Mouse (Mus musculus) limb, embryonic 11.5 days (tissue): ENCODE data around the gene Nr1h3. TPM values are rescaled to one million over a fixed set of nuclear protein-coding genes. Genes with fewer than 3 reads are reported as not detected.
A peak's percentile ranks its signal among the peaks of the same experiment; 100 is the strongest.

Experiments used
- ATAC-seq: fragments of 200-750 bp; cut with Nextera tagmentation; 2 replicates; pipeline ENCODE4 v1.8.0; 2017; ENCODE audit warnings: low read depth; ENCODE audit not compliant: insufficient number of reproducible peaks, low FRiP score, low TSS enrichment
- DNase-seq: peaks from one replicate; pipeline ENCODE4 v3.0.0-alpha.2; 2015; ENCODE audit warnings: low spot score
- H3K27ac ChIP-seq: fragments of 300-500 bp; sonication (generic); replicated peaks from 2 replicates; pipeline ENCODE4 v1.5.1; 2014; ENCODE audit warnings: low read depth, mild to moderate bottlenecking, low read length
- H3K27me3 ChIP-seq: fragments of 300-500 bp; sonication (generic); 2 replicates; pipeline ENCODE4 v1.6.1; 2014; ENCODE audit warnings: mild to moderate bottlenecking, low read length, mixed read lengths; ENCODE audit not compliant: control insufficient read depth, insufficient read depth
- H3K36me3 ChIP-seq: fragments of 300-500 bp; sonication (generic); 2 replicates; pipeline ENCODE4 v1.6.1; 2014; ENCODE audit warnings: mild to moderate bottlenecking, low read length, moderate library complexity, mixed read lengths; ENCODE audit not compliant: control insufficient read depth, insufficient read depth
- H3K4me1 ChIP-seq: fragments of 300-500 bp; sonication (generic); 2 replicates; pipeline ENCODE4 v1.6.1; 2014; ENCODE audit warnings: low read length, mixed read lengths; ENCODE audit not compliant: control insufficient read depth, insufficient read depth
- H3K4me2 ChIP-seq: fragments of 300-500 bp; sonication (generic); 2 replicates; pipeline ENCODE4 v1.6.1; 2014; ENCODE audit warnings: low read depth, mild to moderate bottlenecking, moderate library complexity; ENCODE audit not compliant: severe bottlenecking
- H3K4me3 ChIP-seq: fragments of 300-500 bp; sonication (generic); 2 replicates; pipeline ENCODE4 v1.5.1; 2014; ENCODE audit warnings: low read depth, low read length
- H3K9ac ChIP-seq: fragments of 300-500 bp; sonication (generic); 2 replicates; pipeline ENCODE4 v1.6.1; 2014; ENCODE audit warnings: mild to moderate bottlenecking, low read length
- H3K9me3 ChIP-seq: fragments of 300-500 bp; sonication (generic); 2 replicates; pipeline ENCODE4 v1.6.1; 2016; ENCODE audit warnings: low read length; ENCODE audit not compliant: control insufficient read depth
- WGBS: fragments of 180-500 bp; shearing (Covaris S2); extraction: QIAGEN DNeasy Blood & Tissue Kit; methylation state at CpG from one replicate; pipeline ENCODE4 v1.1.7; 2014; 5-methylcytosine and 5-hydroxymethylcytosine counted together
- polyA plus RNA-seq: library from polyadenylated mRNA; unstranded; fragments of >200 nt; fragmentation: Nextera tagmentation; extraction: Ambion mirVana; gene quantifications from 2 replicates; pipeline ENCODE4 v1.2.1, GENCODE M21; 2014

Gene Nr1h3
- polyA plus RNA-seq, 1 experiment from 2014 or later: 2.0 TPM

DNA sequence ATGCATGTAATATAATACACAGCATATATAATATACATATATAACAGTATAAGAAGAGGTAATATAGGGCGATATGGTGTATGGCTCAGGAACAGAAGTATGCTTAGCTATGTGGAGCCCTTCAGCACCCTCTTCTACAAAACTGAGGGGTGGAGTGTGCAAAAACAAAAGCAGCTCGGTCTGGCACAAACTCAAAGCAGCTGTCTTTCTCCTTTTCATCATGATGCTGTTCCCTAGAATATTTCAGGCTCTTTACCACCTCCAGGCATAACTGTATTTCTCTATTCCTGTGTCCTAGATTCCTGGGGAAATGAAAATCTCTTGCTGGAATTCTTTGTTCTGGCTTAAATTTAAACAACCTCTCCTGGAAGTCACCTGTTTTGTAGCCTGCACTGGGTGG, 27.1 kb upstream of the Nr1h3 start:
- WGBS: 75% methylated on average over 2 of the region's 2 CpGs
- no peak overlapping the region for H3K9ac ChIP-seq
- ATAC-seq: no peak
- no peaks in the 10 kb centered on the region for H3K4me1 ChIP-seq
- no peaks in the 10 kb centered on the region for H3K27me3 ChIP-seq
- no peak overlapping the region for H3K4me3 ChIP-seq
- no peaks in the 10 kb centered on the region for H3K36me3 ChIP-seq
- no peaks in the 10 kb centered on the region for H3K9me3 ChIP-seq
- no peak overlapping the region for H3K4me2 ChIP-seq
- no peak overlapping the region for H3K27ac ChIP-seq
- DNase-seq: no peak

DNA sequence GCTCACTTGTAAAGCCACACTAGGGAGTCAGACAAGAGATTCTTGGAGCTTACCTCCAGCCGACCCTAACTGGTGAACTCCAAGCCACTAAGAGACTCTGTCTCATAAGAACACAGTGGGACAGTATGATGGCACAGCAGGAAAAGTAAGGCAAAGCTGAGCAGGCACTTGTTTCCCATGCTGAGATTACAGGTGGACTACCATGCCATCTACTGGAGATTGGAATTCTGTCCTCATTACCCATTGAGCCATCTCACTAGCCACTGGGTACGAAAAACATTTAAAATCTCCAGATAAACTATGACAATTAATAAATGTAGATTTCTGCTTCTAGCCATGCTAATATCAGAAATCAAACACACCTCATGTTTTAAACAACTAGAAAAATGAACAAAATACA, 21.0 kb upstream of the Nr1h3 start:
- Histone ChIP-seq H3K4me1 (no peaks in the 10 kb centered on the region), H3K36me3 (no peaks in the 10 kb centered on the region), H3K9ac (no peak overlapping the region), H3K27ac (no peak overlapping the region), H3K27me3 (no peaks in the 10 kb centered on the region), H3K4me3 (no peak overlapping the region), H3K4me2 (no peak overlapping the region), H3K9me3 (no peaks in the 10 kb centered on the region)
- ATAC-seq (no peak), DNase-seq (no peak)
- WGBS: 79% methylated on average over 2 of the region's 2 CpGs

DNA sequence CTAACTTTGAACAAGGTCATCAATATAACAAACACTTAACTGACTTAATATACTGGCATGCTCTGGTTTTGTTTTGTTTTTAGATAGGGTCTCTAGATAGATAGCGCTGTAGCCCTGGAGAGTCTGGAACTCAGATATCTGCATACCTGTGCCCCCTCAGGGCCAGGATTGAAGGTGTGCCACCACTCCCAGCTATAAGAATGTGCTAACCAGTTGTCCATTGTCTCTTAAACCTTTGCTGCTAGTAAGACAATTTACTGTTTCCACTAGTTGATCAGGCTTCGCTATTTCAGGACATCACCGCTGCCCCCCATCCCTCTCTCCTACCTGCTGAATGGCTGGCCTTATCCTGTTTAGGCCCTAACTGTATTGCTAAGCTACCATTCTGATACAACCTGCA, 17.9 kb upstream of the Nr1h3 start:
- Histone ChIP-seq H3K9me3 (no peaks in the 10 kb centered on the region), H3K4me2 (no peak overlapping the region), H3K27me3 (no peaks in the 10 kb centered on the region), H3K36me3 (no peaks in the 10 kb centered on the region), H3K27ac (no peak overlapping the region), H3K4me1 (no peaks in the 10 kb centered on the region), H3K4me3 (no peak overlapping the region), H3K9ac (no peak overlapping the region)
- ATAC-seq: no peak
- WGBS: over 99% methylated on average over 3 of the region's 3 CpGs
- DNase-seq: no peak

DNA sequence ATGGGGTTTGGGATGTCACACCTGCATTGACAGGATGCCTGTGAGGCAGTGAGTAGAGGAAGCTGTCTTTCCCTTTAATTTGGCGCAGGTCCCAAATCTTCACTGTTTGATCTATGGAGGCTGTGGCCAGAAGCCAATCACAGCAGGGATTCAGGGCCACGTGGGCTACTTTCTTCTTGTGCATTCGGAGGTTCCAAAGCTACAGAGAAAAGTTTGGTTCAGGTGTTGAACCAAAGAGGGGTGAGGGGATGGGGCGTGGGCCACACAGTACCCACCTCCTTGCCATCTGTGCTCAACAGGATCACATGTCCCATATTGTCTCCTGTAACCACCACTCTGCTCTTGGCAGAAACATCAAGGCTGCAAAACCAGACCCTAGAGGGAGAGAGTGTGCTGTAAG, 14.4 kb upstream of the Nr1h3 start:
- Histone ChIP-seq H3K9me3 (no peaks in the 10 kb centered on the region), H3K4me2 (no peak overlapping the region), H3K27me3 (no peaks in the 10 kb centered on the region), H3K9ac (no peak overlapping the region), H3K4me3 (no peak overlapping the region), H3K36me3 (peaks cover 4% of the 10 kb centered on the region; the same call in 1 of the 2 replicates), H3K27ac (no peak overlapping the region), H3K4me1 (no peaks in the 10 kb centered on the region)
- 79% methylated on average over 4 of the region's 4 CpGs for WGBS
- DNase-seq: no peak
- ATAC-seq: no peak

DNA sequence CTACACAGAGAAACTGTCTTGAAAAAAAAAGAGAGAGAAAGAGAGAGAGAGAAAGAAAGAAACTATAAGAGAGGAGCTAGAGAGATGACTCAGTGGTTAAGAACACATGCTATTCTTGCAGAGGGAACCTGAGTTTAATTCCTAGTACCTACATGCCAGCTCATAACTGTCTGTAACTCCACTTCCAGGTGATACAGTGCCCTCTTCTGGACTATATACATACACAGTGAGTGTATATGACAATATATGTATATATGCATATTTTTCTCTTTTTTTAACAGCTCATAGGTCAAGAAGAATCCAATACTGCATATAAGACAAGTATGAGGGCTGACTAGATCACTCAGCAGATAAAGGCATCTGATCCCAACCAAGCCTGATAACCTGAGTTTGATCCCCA, 10.7 kb upstream of the Nr1h3 start:
- DNase-seq: no peak
- H3K36me3 ChIP-seq: peaks cover 14% of the 10 kb centered on the region; the same call in 1 of the 2 replicates

DNA sequence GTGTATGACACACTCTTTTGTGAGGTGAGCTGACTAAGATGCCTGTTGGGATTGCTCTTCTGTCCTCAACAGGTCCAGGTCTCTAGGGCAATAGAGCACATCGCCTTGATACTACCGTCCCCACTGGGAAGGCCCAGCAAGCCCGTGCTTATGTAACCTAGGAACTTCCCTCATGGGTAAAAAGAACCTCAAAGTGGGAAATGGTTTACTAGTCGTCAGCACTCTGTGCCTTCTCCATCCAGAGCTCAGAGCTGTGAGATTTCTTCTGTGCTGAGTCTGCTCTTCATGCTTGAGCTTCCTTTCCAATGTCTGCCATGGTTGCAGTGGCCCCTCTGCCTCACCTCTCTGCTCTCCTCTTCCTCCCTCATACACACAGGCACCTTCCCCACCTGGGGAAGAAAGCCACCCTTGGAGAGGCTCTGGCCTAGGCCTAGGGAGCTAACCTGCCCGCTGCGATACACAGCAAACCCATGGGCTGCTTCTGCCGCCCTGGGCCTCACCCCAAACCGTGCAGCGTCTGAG, 3.7 kb upstream of the Nr1h3 start:
- H3K27me3 ChIP-seq: no peaks in the 10 kb centered on the region
- H3K27ac ChIP-seq: no peak overlapping the region
- ATAC-seq (no peak), DNase-seq (no peak)
- H3K36me3 ChIP-seq: peaks cover 23% of the 10 kb centered on the region; the same call in 1 of the 2 replicates
- no peaks in the 10 kb centered on the region for H3K9me3 ChIP-seq
- no peak overlapping the region for H3K4me2 ChIP-seq
- no peak overlapping the region for H3K4me3 ChIP-seq
- H3K4me1 ChIP-seq: peaks cover 6% of the 10 kb centered on the region
- 89% methylated on average over 9 of the region's 9 CpGs for WGBS
- H3K9ac ChIP-seq: no peak overlapping the region

More for the DNA sequence above, 10.7 kb upstream of the Nr1h3 start:
- ATAC-seq: no peak
- Histone ChIP-seq H3K27ac (no peak overlapping the region), H3K27me3 (no peaks in the 10 kb centered on the region), H3K4me3 (no peak overlapping the region), H3K4me1 (no peaks in the 10 kb centered on the region), H3K9ac (no peak overlapping the region), H3K4me2 (no peak overlapping the region), H3K9me3 (no peaks in the 10 kb centered on the region)

DNA sequence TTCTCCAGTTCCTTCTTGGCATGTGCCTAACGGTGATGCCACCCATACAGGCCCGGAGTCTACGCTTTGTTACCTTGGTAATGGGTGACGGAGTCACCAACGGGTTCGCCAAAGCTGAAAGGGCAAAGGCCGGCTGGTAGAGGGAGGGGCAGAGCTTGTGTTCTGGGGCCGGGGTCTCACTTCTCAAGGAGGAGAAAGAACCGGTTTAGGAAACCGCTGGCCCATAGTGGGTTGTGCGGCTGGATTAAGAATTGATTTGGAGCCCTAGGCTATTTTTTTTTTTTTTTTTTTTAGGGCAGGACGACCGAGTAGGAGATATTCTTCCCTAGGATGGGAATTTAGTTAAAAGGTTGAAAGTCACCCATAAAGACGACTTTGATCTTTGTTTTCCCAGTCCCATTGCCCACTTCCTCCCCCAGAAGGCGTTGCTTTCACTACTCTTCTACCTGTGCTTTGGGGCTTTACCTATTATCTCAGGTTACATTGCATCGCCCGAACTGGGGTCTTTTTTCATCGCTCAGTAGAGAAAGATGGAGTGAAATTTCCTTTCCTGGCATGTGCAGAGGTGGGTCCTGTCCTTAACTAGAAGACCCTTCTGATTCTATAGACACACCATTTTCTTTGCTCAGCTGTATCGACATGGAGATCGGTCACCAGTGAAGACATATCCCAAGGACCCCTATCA, 480 bp upstream of the Nr1h3 start:
- Histone ChIP-seq H3K4me2 (peak overlapping the region; percentile 55), H3K27me3 (no peaks in the 10 kb centered on the region), H3K4me3 (peak overlapping the region; percentile 56), H3K4me1 (peaks cover 6% of the 10 kb centered on the region), H3K27ac (peak overlapping the region; percentile 48), H3K36me3 (peaks cover 11% of the 10 kb centered on the region; the same call in 1 of the 2 replicates), H3K9ac (peak overlapping the region; percentile 62), H3K9me3 (no peaks in the 10 kb centered on the region)
- DNase-seq: no peak
- 12% methylated on average over 20 of the region's 20 CpGs for WGBS
- peak; percentile 52; the same call in 1 of the 2 replicates for ATAC-seq

DNA sequence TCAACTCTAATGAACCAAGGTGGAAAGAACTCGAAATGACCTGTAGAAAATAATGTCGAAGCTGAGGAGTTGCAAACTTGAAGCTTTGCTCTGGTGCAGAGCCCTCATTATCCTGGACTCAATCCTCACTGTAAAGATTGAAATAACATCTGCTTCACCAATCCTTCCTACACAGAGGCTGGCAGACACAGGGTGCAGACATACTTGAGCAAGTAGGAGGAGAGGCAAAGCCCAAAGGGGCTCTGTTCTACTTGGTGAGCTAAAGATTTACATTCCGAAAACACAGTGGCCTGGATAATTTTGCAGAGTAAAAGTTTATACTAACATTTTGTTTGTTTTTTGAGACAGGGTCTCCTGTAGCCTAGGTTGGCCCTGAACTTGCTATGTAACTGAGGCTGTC, 3.7 kb downstream of the Nr1h3 start:
- H3K4me1 ChIP-seq: peaks cover 9% of the 10 kb centered on the region
- DNase-seq: no peak
- WGBS: 93% methylated on average over 3 of the region's 3 CpGs
- H3K27me3 ChIP-seq: no peaks in the 10 kb centered on the region
- H3K4me2 ChIP-seq: no peak overlapping the region
- H3K9me3 ChIP-seq: no peaks in the 10 kb centered on the region
- H3K36me3 ChIP-seq: no peaks in the 10 kb centered on the region
- no peak for ATAC-seq
- H3K4me3 ChIP-seq: no peak overlapping the region
- no peak overlapping the region for H3K9ac ChIP-seq
- no peak overlapping the region for H3K27ac ChIP-seq
